Comparison of ENCODE assay signal across 8 mouse cellular contexts in genomic region chr1:75422823-75423471, GRCm38 (mm10). TPM values are rescaled to one million over a fixed set of nuclear protein-coding genes. Genes with fewer than 3 reads are reported as not detected.
A peak's percentile ranks its signal among the peaks of the same experiment; 100 is the strongest.
DNase-seq lines count a peak whose midpoint lies in the region; ATAC-seq and TF ChIP-seq lines count a peak whose summit lies in the region.

No protein-coding gene starts in this region.

- peak overlapping the region; percentile 42 for H3K4me3 ChIP-seq in cerebellum, adult 2 months (replicated peaks; ENCODE audit: insufficient read depth, low read depth, low read length)
- peak overlapping the region; percentile 24 for H3K4me3 ChIP-seq in ES-Bruce4 (ENCODE audit: low read depth, low read length)
- peak overlapping the region; percentile 42 for H3K4me3 ChIP-seq in forebrain, embryonic 16.5 days (replicated peaks; ENCODE audit: low read length)
- H3K4me3 ChIP-seq in limb, embryonic 13.5 days, result peak overlapping the region; percentile 45
- H3K4me3 ChIP-seq in neural tube, embryonic 14.5 days (ENCODE audit: low read depth, low read length), result peak overlapping the region; percentile 19

- ATAC-seq in forebrain, embryonic 16.5 days, result peak; percentile 49
- ATAC-seq in limb, embryonic 13.5 days (ENCODE audit: low FRiP score, low read depth), result peak; percentile 71
- ATAC-seq in neural tube, embryonic 14.5 days (ENCODE audit: low read depth), result peak; percentile 35; the same call in 1 of the 2 replicates
- no peak for ATAC-seq in megakaryocyte-erythroid progenitor cell, adult 5-6 weeks (replicated peaks; ENCODE audit: low FRiP score, low TSS enrichment, poor library complexity, severe bottlenecking)

- TF ChIP-seq POLR2A in cerebellum, adult 2 months (IDR thresholded peaks at IDR 0.05; ENCODE audit: borderline replicate concordance, insufficient read depth, low read length), result peak; percentile 17; the same call in 1 of the 2 replicates
- no peak for TF ChIP-seq POLR2A in ES-Bruce4 (IDR thresholded peaks at IDR 0.05; ENCODE audit: insufficient read depth, low read length)

- H3K27me3 ChIP-seq in cerebellum, adult 2 months (ENCODE audit: control insufficient read depth, insufficient read depth, low read length), result no peaks in the 10 kb centered on the region
- peaks cover 21% of the 10 kb centered on the region for H3K27me3 ChIP-seq in ES-Bruce4 (ENCODE audit: control insufficient read depth, insufficient read depth, low read length, poor library complexity, severe bottlenecking)
- peaks cover 46% of the 10 kb centered on the region for H3K27me3 ChIP-seq in forebrain, embryonic 16.5 days (replicated peaks; ENCODE audit: control insufficient read depth, insufficient read depth, low read length)
- H3K27me3 ChIP-seq in limb, embryonic 13.5 days, result peaks cover 62% of the 10 kb centered on the region
- peaks cover 19% of the 10 kb centered on the region for H3K27me3 ChIP-seq in neural tube, embryonic 14.5 days (ENCODE audit: control insufficient read depth, insufficient read depth, low read length)

- TF ChIP-seq CTCF in cerebellum, adult 2 months (IDR thresholded peaks at IDR 0.05; ENCODE audit: borderline replicate concordance, insufficient read depth, low read depth, low read length), result no peak
- no peak for TF ChIP-seq CTCF in ES-Bruce4 (IDR thresholded peaks at IDR 0.05; ENCODE audit: low read depth, low read length)

- peaks cover 17% of the 10 kb centered on the region; the same call in 1 of the 2 replicates for H3K4me1 ChIP-seq in cerebellum, adult 2 months (ENCODE audit: control insufficient read depth, insufficient read depth, low read length)
- no peaks in the 10 kb centered on the region for H3K4me1 ChIP-seq in ES-Bruce4 (ENCODE audit: control insufficient read depth, insufficient read depth, low read length)
- peaks cover 18% of the 10 kb centered on the region for H3K4me1 ChIP-seq in forebrain, embryonic 16.5 days (replicated peaks; ENCODE audit: control insufficient read depth, insufficient read depth, low read length)
- peaks cover 23% of the 10 kb centered on the region for H3K4me1 ChIP-seq in limb, embryonic 13.5 days
- H3K4me1 ChIP-seq in neural tube, embryonic 14.5 days (ENCODE audit: control insufficient read depth, insufficient read depth, low read length), result peaks cover 12% of the 10 kb centered on the region

- H3K36me3 ChIP-seq in ES-Bruce4 (ENCODE audit: control insufficient read depth, insufficient read depth, low read length, poor library complexity, severe bottlenecking), result no peaks in the 10 kb centered on the region
- H3K36me3 ChIP-seq in forebrain, embryonic 16.5 days (ENCODE audit: control insufficient read depth, insufficient read depth), result no peaks in the 10 kb centered on the region
- H3K36me3 ChIP-seq in limb, embryonic 13.5 days, result peaks cover 21% of the 10 kb centered on the region
- no peaks in the 10 kb centered on the region for H3K36me3 ChIP-seq in neural tube, embryonic 14.5 days (ENCODE audit: control insufficient read depth, insufficient read depth, low read length)

- peak overlapping the region; percentile 25 for H3K9ac ChIP-seq in ES-Bruce4 (ENCODE audit: low read depth, poor library complexity, severe bottlenecking)
- peak overlapping the region; percentile 50 for H3K9ac ChIP-seq in forebrain, embryonic 16.5 days (replicated peaks; ENCODE audit: low read depth, low read length)
- H3K9ac ChIP-seq in limb, embryonic 13.5 days, result peak overlapping the region; percentile 57
- peak overlapping the region; percentile 5; the same call in 1 of the 2 replicates for H3K9ac ChIP-seq in neural tube, embryonic 14.5 days (replicated peaks; ENCODE audit: low read depth, low read length)

- peak overlapping the region; percentile 63 for H3K27ac ChIP-seq in cerebellum, adult 2 months (ENCODE audit: insufficient read depth, low read length)
- no peak overlapping the region for H3K27ac ChIP-seq in ES-Bruce4 (ENCODE audit: insufficient read depth, low read length)
- no peak overlapping the region for H3K27ac ChIP-seq in forebrain, embryonic 16.5 days (ENCODE audit: low read length)
- no peak overlapping the region for H3K27ac ChIP-seq in limb, embryonic 13.5 days
- no peak overlapping the region for H3K27ac ChIP-seq in neural tube, embryonic 14.5 days (ENCODE audit: low read depth, low read length)

- 13% methylated on average over 71 of the region's 71 CpGs for WGBS in cerebellum, adult 2 months
- WGBS in forebrain, embryonic 16.5 days, result under 1% methylated on average over 68 of the region's 71 CpGs
- under 1% methylated on average over 70 of the region's 71 CpGs for WGBS in limb, embryonic 13.5 days
- under 1% methylated on average over 70 of the region's 71 CpGs for WGBS in neural tube, embryonic 14.5 days

- DNase-seq in cerebellum, adult 2 months, result peak; percentile 49 to 64
- DNase-seq in cerebellum, adult 8-10 months, result no peak
- no peak for DNase-seq in right cerebral cortex, postnatal 36 days (ENCODE audit: low spot score in 2 of 2)

- TF ChIP-seq EP300 in ES-Bruce4 (IDR thresholded peaks at IDR 0.05; ENCODE audit: insufficient read depth, low read depth, low read length), result no peak

- peak overlapping the region; percentile 54 for H3K4me2 ChIP-seq in forebrain, embryonic 16.5 days (ENCODE audit: low read length)
- peak overlapping the region; percentile 71 for H3K4me2 ChIP-seq in limb, embryonic 13.5 days (replicated peaks)
- H3K4me2 ChIP-seq in neural tube, embryonic 14.5 days (ENCODE audit: low read depth, low read length), result peak overlapping the region; percentile 45

- H3K9me3 ChIP-seq in ES-Bruce4 (replicated peaks; ENCODE audit: control insufficient read depth, insufficient read depth, low read length, poor library complexity, severe bottlenecking), result no peaks in the 10 kb centered on the region
- H3K9me3 ChIP-seq in forebrain, embryonic 16.5 days (ENCODE audit: control insufficient read depth, low read length), result no peaks in the 10 kb centered on the region
- no peaks in the 10 kb centered on the region for H3K9me3 ChIP-seq in limb, embryonic 13.5 days
- no peaks in the 10 kb centered on the region for H3K9me3 ChIP-seq in neural tube, embryonic 14.5 days (ENCODE audit: control insufficient read depth, low read length)

RNA-seq across cellular contexts. Expression of gene Gmppa, which starts 12.8 kb away (rescaled TPM):
- 155 and 187 TPM in 2 replicates for polyA plus RNA-seq in cerebellum, adult 2 months (2012; rRNA removed)
- polyA plus RNA-seq in ES-Bruce4 (2011; ENCODE audit: insufficient read depth, insufficient read length, low read depth, missing spikeins), result 35.2 and 36.5 TPM in 2 replicates
- polyA plus RNA-seq in forebrain, embryonic 16.5 days (2015; fragmentation: Nextera tagmentation; extraction: Ambion mirVana), result 86.4 and 93.1 TPM in 2 replicates
- polyA plus RNA-seq in limb, embryonic 13.5 days (2015; fragmentation: Nextera tagmentation; extraction: Ambion mirVana), result 70.1 and 71.8 TPM in 2 replicates
- 58.6 and 64.5 TPM in 2 replicates for polyA plus RNA-seq in neural tube, embryonic 14.5 days (2014; fragmentation: Nextera tagmentation; extraction: Ambion mirVana)
- total RNA-seq in megakaryocyte-erythroid progenitor cell, adult 5-6 weeks (2014; fragmentation: Nextera tagmentation), result 70.3 and 92.5 TPM in 2 replicates
- total RNA-seq in megakaryocyte-erythroid progenitor cell, adult 5-6 weeks (2017), result 35.0 and 52.6 TPM in 2 replicates

RNA-seq across cellular contexts. Expression of gene Asic4, which starts 27.3 kb away (rescaled TPM):
- polyA plus RNA-seq in cerebellum, adult 2 months (2012; rRNA removed), result 2.1 and 2.8 TPM in 2 replicates
- not detected in 2 replicates for polyA plus RNA-seq in ES-Bruce4 (2011; ENCODE audit: insufficient read depth, insufficient read length, low read depth, missing spikeins)
- polyA plus RNA-seq in forebrain, embryonic 16.5 days (2015; fragmentation: Nextera tagmentation; extraction: Ambion mirVana), result 4.0 and 7.2 TPM in 2 replicates
- polyA plus RNA-seq in limb, embryonic 13.5 days (2015; fragmentation: Nextera tagmentation; extraction: Ambion mirVana), result 0.65 and 0.80 TPM in 2 replicates
- polyA plus RNA-seq in neural tube, embryonic 14.5 days (2014; fragmentation: Nextera tagmentation; extraction: Ambion mirVana), result 4.7 and 6.9 TPM in 2 replicates
- not detected in 2 replicates for total RNA-seq in megakaryocyte-erythroid progenitor cell, adult 5-6 weeks (2014; fragmentation: Nextera tagmentation)
- total RNA-seq in megakaryocyte-erythroid progenitor cell, adult 5-6 weeks (2017), result not detected in 2 replicates

RNA-seq across cellular contexts. Expression of gene Speg, which starts 47.9 kb away (rescaled TPM):
- polyA plus RNA-seq in cerebellum, adult 2 months (2012; rRNA removed), result 122 and 143 TPM in 2 replicates
- 18.0 and 19.8 TPM in 2 replicates for polyA plus RNA-seq in ES-Bruce4 (2011; ENCODE audit: insufficient read depth, insufficient read length, low read depth, missing spikeins)
- polyA plus RNA-seq in forebrain, embryonic 16.5 days (2015; fragmentation: Nextera tagmentation; extraction: Ambion mirVana), result 10.7 and 12.9 TPM in 2 replicates
- polyA plus RNA-seq in limb, embryonic 13.5 days (2015; fragmentation: Nextera tagmentation; extraction: Ambion mirVana), result 20.7 and 21.3 TPM in 2 replicates
- polyA plus RNA-seq in neural tube, embryonic 14.5 days (2014; fragmentation: Nextera tagmentation; extraction: Ambion mirVana), result 19.5 and 20.8 TPM in 2 replicates
- total RNA-seq in megakaryocyte-erythroid progenitor cell, adult 5-6 weeks (2014; fragmentation: Nextera tagmentation), result not detected in 2 replicates
- total RNA-seq in megakaryocyte-erythroid progenitor cell, adult 5-6 weeks (2017), result 0.19 TPM in 1 of 2 replicates, not detected in the other

RNA-seq across cellular contexts. Expression of gene Chpf, which starts 56.2 kb away (rescaled TPM):
- 88.3 and 92.6 TPM in 2 replicates for polyA plus RNA-seq in cerebellum, adult 2 months (2012; rRNA removed)
- 13.3 and 15.1 TPM in 2 replicates for polyA plus RNA-seq in ES-Bruce4 (2011; ENCODE audit: insufficient read depth, insufficient read length, low read depth, missing spikeins)
- 28.1 and 29.2 TPM in 2 replicates for polyA plus RNA-seq in forebrain, embryonic 16.5 days (2015; fragmentation: Nextera tagmentation; extraction: Ambion mirVana)
- 37.5 and 37.7 TPM in 2 replicates for polyA plus RNA-seq in limb, embryonic 13.5 days (2015; fragmentation: Nextera tagmentation; extraction: Ambion mirVana)
- polyA plus RNA-seq in neural tube, embryonic 14.5 days (2014; fragmentation: Nextera tagmentation; extraction: Ambion mirVana), result 44.7 and 45.4 TPM in 2 replicates
- 3.1 and 4.0 TPM in 2 replicates for total RNA-seq in megakaryocyte-erythroid progenitor cell, adult 5-6 weeks (2014; fragmentation: Nextera tagmentation)
- total RNA-seq in megakaryocyte-erythroid progenitor cell, adult 5-6 weeks (2017), result 0.15 and 1.2 TPM in 2 replicates

RNA-seq across cellular contexts. Expression of gene Tmem198, which starts 56.4 kb away (rescaled TPM):
- 41.3 and 46.6 TPM in 2 replicates for polyA plus RNA-seq in cerebellum, adult 2 months (2012; rRNA removed)
- 0.27 and 0.53 TPM in 2 replicates for polyA plus RNA-seq in ES-Bruce4 (2011; ENCODE audit: insufficient read depth, insufficient read length, low read depth, missing spikeins)
- polyA plus RNA-seq in forebrain, embryonic 16.5 days (2015; fragmentation: Nextera tagmentation; extraction: Ambion mirVana), result 59.8 and 60.5 TPM in 2 replicates
- polyA plus RNA-seq in limb, embryonic 13.5 days (2015; fragmentation: Nextera tagmentation; extraction: Ambion mirVana), result 0.83 and 0.97 TPM in 2 replicates
- 34.0 and 38.3 TPM in 2 replicates for polyA plus RNA-seq in neural tube, embryonic 14.5 days (2014; fragmentation: Nextera tagmentation; extraction: Ambion mirVana)
- 0.49 TPM in 1 of 2 replicates, not detected in the other for total RNA-seq in megakaryocyte-erythroid progenitor cell, adult 5-6 weeks (2014; fragmentation: Nextera tagmentation)
- not detected in 2 replicates for total RNA-seq in megakaryocyte-erythroid progenitor cell, adult 5-6 weeks (2017)

Comparison
In these comparisons a context has a peak if more than half of its experiments do, and no peak if none do; other contexts are left out.
1. DNase-seq: peak in cerebellum, adult 2 months (2 of 2); none in cerebellum, adult 8-10 months (single experiment) and right cerebral cortex, postnatal 36 days (0 of 2).
2. H3K9ac ChIP-seq: peak in every context shown above with its lines; median percentile 57 in limb, embryonic 13.5 days; 50 in forebrain, embryonic 16.5 days; 25 in ES-Bruce4; 5 in neural tube, embryonic 14.5 days.
3. Peak in every context shown above with its lines, with median percentiles within 50 percentile points of each other: H3K4me3 ChIP-seq and H3K4me2 ChIP-seq.